Mouse (Mus musculus): ENCODE measurements around the gene Lama1.

GRCm38 (mm10) chr17:67864912-67865311 lies 167.9 kb downstream of the Lama1 start:
- no peak for TF ChIP-seq POLR2A (IDR thresholded peaks at IDR 0.05; ENCODE audit: low read depth, low read length)
- TF ChIP-seq CTCF (IDR thresholded peaks at IDR 0.05; ENCODE audit: borderline replicate concordance, insufficient read depth, low read length) = no peak
